Comparison of ENCODE assay signal across 18 mouse cellular contexts in genomic region chr2:162052816-162053215, GRCm38 (mm10).
"Had no signal": no experiment of that assay in that cellular context is flagged by ENCODE, and none has a peak within 500 bp of the region (broad histone marks: within the 10 kb centered on the region; RNA-seq: fewer than 3 reads in every experiment).

No protein-coding gene starts in this region.

- H3K4me2 ChIP-seq: liver, embryonic 13.5 days; midbrain, embryonic 11.5 days; neural tube, embryonic 12.5 days; neural tube, embryonic 15.5 days had no signal

- H3K9me3 ChIP-seq: neural tube, embryonic 12.5 days; neural tube, embryonic 15.5 days had no signal

- H3K36me3 ChIP-seq: liver, embryonic 13.5 days; neural tube, embryonic 12.5 days; neural tube, embryonic 15.5 days had no signal

- H3K9ac ChIP-seq: liver, embryonic 13.5 days; neural tube, embryonic 12.5 days; neural tube, embryonic 15.5 days had no signal

- ATAC-seq: intestine, postnatal 0 days had no signal

- H3K27me3 ChIP-seq: liver, embryonic 13.5 days; neural tube, embryonic 12.5 days; neural tube, embryonic 15.5 days had no signal

- H3K4me1 ChIP-seq: liver, embryonic 13.5 days; neural tube, embryonic 12.5 days; neural tube, embryonic 15.5 days had no signal

- H3K4me3 ChIP-seq: left cerebral cortex, adult 2 months; liver, embryonic 13.5 days; neural tube, embryonic 12.5 days; neural tube, embryonic 15.5 days had no signal

- H3K27ac ChIP-seq: left cerebral cortex, adult 2 months; liver, embryonic 13.5 days; neural tube, embryonic 12.5 days; neural tube, embryonic 15.5 days; stomach, postnatal 0 days had no signal

- DNase-seq: layer of hippocampus, postnatal 36 days; liver, embryonic 13.5 days; lung, adult 2 months; lung, postnatal 14 days; lung, postnatal 4 days; midbrain, embryonic 14.5 days; right cerebral cortex, adult 18-20 months; right cerebral cortex, postnatal 14 days; right cerebral cortex, postnatal 4 days; thymus, adult 2 months; thymus, postnatal 14 days; thymus, postnatal 4 days had no signal
